ENCODE assay signal across 8 mouse cellular contexts in the genomic region with DNA sequence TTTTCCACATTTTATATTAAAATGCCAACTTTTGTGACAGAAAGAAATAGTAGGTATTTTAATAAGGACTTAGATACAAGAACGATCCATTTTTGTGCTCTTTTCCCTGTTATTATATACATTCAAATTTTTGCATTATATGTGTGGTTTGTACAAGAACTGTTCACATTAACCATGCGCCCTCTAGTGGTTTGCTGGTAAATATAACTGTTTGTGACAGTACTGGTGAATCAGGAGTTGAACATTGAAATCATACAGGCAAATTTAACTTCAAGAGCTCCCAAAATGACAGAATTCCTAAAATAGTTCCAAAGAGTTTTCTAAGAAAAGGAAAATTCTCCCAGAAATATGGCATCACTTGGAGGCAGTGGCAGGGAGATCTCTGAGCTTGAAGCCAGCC. TPM values are rescaled to one million over a fixed set of nuclear protein-coding genes. Genes with fewer than 3 reads are reported as not detected.
DNase-seq lines count a peak whose midpoint lies in the region; ATAC-seq and TF ChIP-seq lines count a peak whose summit lies in the region.

No protein-coding gene starts in this region.

- POLR2A ChIA-PET in Patski (lab: Charles Lee) = no interaction called here

- WGBS in hindbrain, embryonic 11.5 days = 6% methylated on average over 2 of the region's 2 CpGs
- 7% methylated on average over 2 of the region's 2 CpGs for WGBS in hindbrain, embryonic 16.5 days

- H3K36me3 ChIP-seq in hindbrain, embryonic 11.5 days (ENCODE audit: control insufficient read depth, insufficient read depth, low read length) = no peaks in the 10 kb centered on the region
- H3K36me3 ChIP-seq in hindbrain, embryonic 16.5 days (ENCODE audit: control insufficient read depth, insufficient read depth, low read length) = no peaks in the 10 kb centered on the region

- TF ChIP-seq CTCF in Patski (IDR thresholded peaks at IDR 0.05) = peak; percentile 62

- DNase-seq in hindbrain, embryonic 11.5 days (ENCODE audit: low spot score) = peak; percentile 78
- DNase-seq in right cerebral cortex, postnatal 10 days (ENCODE audit: low spot score in 2 of 2) = peak; percentile 52 to 56
- DNase-seq in right cerebral cortex, postnatal 36 days (ENCODE audit: low spot score in 2 of 2) = no peak
- DNase-seq in Patski (ENCODE audit: low read depth, low spot score) = no peak
- DNase-seq in adrenal gland, postnatal 25 days = no peak

- no peaks in the 10 kb centered on the region for H3K4me1 ChIP-seq in hindbrain, embryonic 11.5 days (replicated peaks; ENCODE audit: control insufficient read depth, insufficient read depth, low read length)
- peaks cover 7% of the 10 kb centered on the region for H3K4me1 ChIP-seq in hindbrain, embryonic 16.5 days (ENCODE audit: control insufficient read depth, insufficient read depth, low read depth, low read length)

- H3K9ac ChIP-seq in hindbrain, embryonic 11.5 days (ENCODE audit: low read depth, low read length) = no peak overlapping the region
- no peak overlapping the region for H3K9ac ChIP-seq in hindbrain, embryonic 16.5 days (ENCODE audit: low read depth, low read length)

- no peaks in the 10 kb centered on the region for H3K27me3 ChIP-seq in hindbrain, embryonic 11.5 days (ENCODE audit: control insufficient read depth, insufficient read depth, low read length)
- no peaks in the 10 kb centered on the region for H3K27me3 ChIP-seq in hindbrain, embryonic 16.5 days (replicated peaks; ENCODE audit: control insufficient read depth, insufficient read depth, low read length)
- peaks cover 43% of the 10 kb centered on the region for H3K27me3 ChIP-seq in Patski

- no peak overlapping the region for H3K4me2 ChIP-seq in hindbrain, embryonic 11.5 days (replicated peaks; ENCODE audit: low read depth, low read length)
- H3K4me2 ChIP-seq in hindbrain, embryonic 16.5 days (ENCODE audit: low read length) = no peak overlapping the region

- H3K4me3 ChIP-seq in hindbrain, embryonic 11.5 days (ENCODE audit: low read depth, low read length) = no peak overlapping the region
- no peak overlapping the region for H3K4me3 ChIP-seq in hindbrain, embryonic 16.5 days (ENCODE audit: low read length)

- CTCF ChIA-PET in Patski (lab: Charles Lee) = interaction anchor here (0.8 to 2.6 kb wide), 9 partner anchors 10 to 31 kb away, joined by 3 to 10 read pairs (median 7); no protein-coding TSS in a partner anchor

- H3K27ac ChIP-seq in hindbrain, embryonic 11.5 days (ENCODE audit: low read depth, low read length) = no peak overlapping the region
- H3K27ac ChIP-seq in hindbrain, embryonic 16.5 days (ENCODE audit: low read depth, low read length) = no peak overlapping the region

- in situ Hi-C loops in Patski (cut with MboI; ENCODE audit: low pct_unique_long_range_greater_than_20kb) = no loop called here

- no peaks in the 10 kb centered on the region for H3K9me3 ChIP-seq in hindbrain, embryonic 11.5 days (ENCODE audit: control insufficient read depth, low read length)
- H3K9me3 ChIP-seq in hindbrain, embryonic 16.5 days (ENCODE audit: control insufficient read depth, low read length) = no peaks in the 10 kb centered on the region

- ATAC-seq in hindbrain, embryonic 11.5 days (ENCODE audit: low FRiP score) = no peak
- no peak for ATAC-seq in hindbrain, embryonic 16.5 days
- ATAC-seq in Patski = no peak
- ATAC-seq in inflammation-experienced regulatory T-cells, adult 6 months = peak; percentile 39
- ATAC-seq in monocyte, adult 5-6 weeks (replicated peaks; ENCODE audit: insufficient number of reproducible peaks, low FRiP score, low TSS enrichment, poor library complexity, severe bottlenecking) = no peak

RNA-seq across cellular contexts. Expression of a gene that starts 1.9 kb away (rescaled TPM):
- polyA plus RNA-seq in hindbrain, embryonic 11.5 days (2014; fragmentation: Nextera tagmentation; extraction: Ambion mirVana) = 2.2 and 2.8 TPM in 2 replicates
- 1.3 and 1.6 TPM in 2 replicates for polyA plus RNA-seq in hindbrain, embryonic 16.5 days (2015; fragmentation: Nextera tagmentation; extraction: Ambion mirVana)
- 0.23 TPM for polyA plus RNA-seq in Patski (2021)
- polyA plus RNA-seq in inflammation-experienced regulatory T-cells, adult 6 months (2017; shearing (Covaris generic)) = under 1 TPM in 2 of 3 experiments, not detected in 1; 0.21 to 0.30 TPM
- total RNA-seq in monocyte, adult 5-6 weeks (2017) = 1.4 to 2.3 TPM (median 2.1 TPM) in 3 replicates
- total RNA-seq in adrenal gland, postnatal 25 days (2021) = 0.15 TPM in 1 of 2 replicates, not detected in the other

RNA-seq across cellular contexts. Expression of a gene that starts 2.0 kb away (rescaled TPM):
- polyA plus RNA-seq in hindbrain, embryonic 11.5 days (2014; fragmentation: Nextera tagmentation; extraction: Ambion mirVana) = 39.5 and 45.4 TPM in 2 replicates
- 52.4 and 54.9 TPM in 2 replicates for polyA plus RNA-seq in hindbrain, embryonic 16.5 days (2015; fragmentation: Nextera tagmentation; extraction: Ambion mirVana)
- polyA plus RNA-seq in Patski (2021) = 28.6 TPM
- polyA plus RNA-seq in inflammation-experienced regulatory T-cells, adult 6 months (2017; shearing (Covaris generic)) = 10 to 100 TPM; 15.2 to 23.7 (median 17.1) TPM
- total RNA-seq in monocyte, adult 5-6 weeks (2017) = 20.2 to 38.0 TPM (median 34.0 TPM) in 3 replicates
- 23.5 and 23.8 TPM in 2 replicates for total RNA-seq in adrenal gland, postnatal 25 days (2021)

Comparison
In these comparisons a context has a peak if more than half of its experiments do, and no peak if none do; other contexts are left out.
1. DNase-seq: peak in hindbrain, embryonic 11.5 days (single experiment) and right cerebral cortex, postnatal 10 days (2 of 2); none in right cerebral cortex, postnatal 36 days (0 of 2), Patski (single experiment) and adrenal gland, postnatal 25 days (single experiment).